Mouse (Mus musculus) urinary bladder, postnatal 4 days (tissue): ENCODE measurements around the gene Gga3.

Experiments
- DNase-seq, 2 experiments: peaks; one replicate each; pipeline ENCODE4 v3.0.0; 2021 to 2022; ENCODE audit warnings: low spot score in 2 of 2

Gga3 gene

GRCm38 (mm10) chr11:115630532-115631504, 27.0 kb upstream of the Gga3 start:
- DNase-seq: no peak

DNA sequence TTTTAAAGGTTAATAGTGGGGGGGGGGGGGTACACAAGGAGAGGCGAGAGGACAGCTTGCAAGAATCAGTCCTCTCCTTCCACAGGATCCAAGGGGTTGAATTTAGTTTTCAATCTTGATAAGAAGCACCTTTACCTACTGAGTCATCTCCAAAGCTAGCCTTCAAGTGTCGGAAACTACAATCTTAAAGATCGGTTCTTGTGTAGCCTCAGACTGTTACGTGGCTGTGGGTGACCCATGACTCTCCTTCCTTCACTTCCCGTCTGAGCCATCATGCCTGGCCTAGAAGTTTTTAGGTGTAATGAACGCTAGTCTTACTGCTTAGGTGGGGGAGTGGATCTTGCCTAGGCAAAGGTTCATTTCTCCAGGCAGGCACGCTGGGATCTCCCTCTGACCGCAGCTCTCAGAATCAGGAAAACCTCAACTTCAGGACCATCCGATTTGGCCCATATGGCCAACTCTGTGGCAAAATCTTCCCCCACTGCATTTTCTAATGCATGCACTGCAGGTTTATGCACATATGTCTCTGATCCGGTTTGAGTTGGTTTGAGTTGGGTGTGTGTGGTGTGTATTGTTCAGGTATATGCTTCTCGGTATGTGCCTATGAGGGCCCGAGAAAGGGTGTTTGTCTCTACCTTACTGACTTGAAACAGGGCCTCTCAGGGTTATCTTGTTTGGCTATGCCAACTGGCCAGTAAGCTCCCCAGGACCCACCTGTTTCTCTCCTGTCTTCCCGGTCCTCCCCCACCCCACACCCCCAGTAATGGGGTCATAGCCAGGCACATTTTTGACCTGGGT, 26.1 kb upstream of the Gga3 start:
- DNase-seq: no peak

DNA sequence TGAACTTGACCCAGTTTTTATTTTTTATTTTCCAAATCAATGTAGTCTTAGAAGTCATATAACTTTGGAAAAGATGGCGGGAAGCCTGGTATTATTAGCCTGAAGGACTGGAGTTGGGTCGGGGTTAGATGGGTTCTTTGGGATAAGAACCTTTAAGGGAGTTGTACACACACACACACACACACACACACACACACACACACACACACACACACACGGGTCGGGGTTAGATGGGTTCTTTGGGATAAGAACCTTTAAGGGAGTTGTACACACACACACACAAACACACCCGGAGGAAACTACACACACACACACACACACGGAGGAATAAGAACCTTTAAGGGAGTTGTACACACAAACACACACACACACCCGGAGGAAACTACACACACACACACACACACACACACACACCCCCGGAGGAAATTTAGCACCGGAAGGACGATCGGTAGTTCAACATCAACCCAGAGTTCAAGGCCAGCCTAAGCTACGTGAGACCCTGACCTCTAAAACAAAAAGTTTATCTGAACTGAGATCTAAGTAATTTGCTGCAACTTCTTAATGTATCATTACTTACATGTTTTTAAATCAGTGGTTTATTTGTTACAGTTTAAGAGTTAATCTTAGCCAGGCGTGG, 24.7 kb upstream of the Gga3 start:
- no peak for DNase-seq

- DNase-seq: peak; percentile 98 to 99
These were observed 24.0 kb upstream of the Gga3 start, which contains the start of gene Slc25a19 for GRCm38 (mm10) chr11:115627705-115628464. Slc25a19 (minus strand) TSS chr11:115628295.

GRCm38 (mm10) chr11:115626824-115627616, 23.2 kb upstream of the Gga3 start:
- DNase-seq: no peak

- no peak for DNase-seq
These were observed 22.0 kb upstream of the Gga3 start for GRCm38 (mm10) chr11:115625877-115626276.

DNA sequence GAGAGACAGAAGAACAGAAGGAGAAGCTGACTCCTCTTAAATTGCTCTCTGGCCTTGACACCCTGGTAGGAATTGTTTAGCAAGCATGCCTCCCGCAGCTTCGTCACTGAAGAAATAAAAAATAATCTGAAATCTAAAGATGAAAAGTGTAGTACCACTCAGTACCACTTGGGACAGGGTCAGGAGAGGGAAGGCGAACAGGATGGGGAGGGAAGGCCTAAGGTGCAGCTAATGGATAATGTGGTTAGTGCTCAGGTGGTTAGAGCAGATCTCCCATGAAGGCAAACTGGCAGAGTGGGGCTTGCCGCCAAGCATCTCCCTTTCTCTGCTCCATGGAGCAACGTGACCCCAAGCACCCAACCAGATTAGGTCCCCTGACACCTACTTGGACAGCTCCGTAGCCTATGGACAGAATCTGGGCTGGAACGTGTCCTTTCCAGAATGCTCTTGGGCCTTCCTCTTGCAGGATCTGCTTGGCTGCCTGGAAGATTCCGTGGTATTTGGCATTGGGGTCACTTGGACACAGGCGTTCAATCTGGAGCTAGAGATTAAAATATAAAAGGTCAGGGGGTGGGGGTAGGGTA, 19.7 kb upstream of the Gga3 start:
- no peak for DNase-seq

- no peak for DNase-seq
These were observed 16.1 kb upstream of the Gga3 start for GRCm38 (mm10) chr11:115619949-115620348.

DNA sequence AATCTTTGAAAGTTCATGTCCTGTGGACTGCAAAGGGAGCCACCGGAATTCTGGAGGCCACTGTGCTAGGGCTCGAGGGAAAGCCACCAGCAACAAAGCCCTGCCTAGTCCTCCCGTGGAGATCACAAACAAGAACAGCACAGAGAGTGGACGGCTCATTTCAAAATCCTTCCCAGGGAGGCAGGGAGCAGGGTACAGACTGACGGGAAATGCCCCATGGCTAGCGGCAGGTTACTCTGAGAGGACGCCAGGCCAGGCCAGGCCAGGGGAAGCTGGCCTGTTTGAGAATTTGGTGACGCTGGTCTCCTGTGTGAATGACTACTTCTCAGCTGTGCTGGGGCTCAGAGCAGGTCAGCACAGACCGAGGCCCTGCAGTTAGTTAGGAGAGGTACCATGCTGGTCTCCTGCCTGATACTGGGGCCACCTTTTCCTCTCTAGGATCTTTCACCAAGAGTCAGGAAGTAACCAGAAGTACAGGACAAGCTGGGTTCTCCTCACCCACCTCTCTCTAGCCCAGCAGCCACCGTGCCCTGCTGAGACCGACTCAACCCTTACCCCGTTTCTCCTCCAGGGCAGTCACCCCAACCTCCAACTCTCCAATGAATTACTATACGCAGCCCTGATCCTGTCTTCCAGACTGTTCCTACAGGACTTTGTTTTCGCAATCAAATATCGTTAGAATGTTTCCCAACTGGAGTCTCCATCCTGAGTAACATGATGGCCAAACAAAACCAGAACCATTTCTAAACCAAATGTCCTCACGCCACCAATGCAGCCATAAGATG, 15.1 kb upstream of the Gga3 start:
- no peak for DNase-seq

- DNase-seq: no peak
These were observed 14.2 kb upstream of the Gga3 start for GRCm38 (mm10) chr11:115618001-115618400.

DNA sequence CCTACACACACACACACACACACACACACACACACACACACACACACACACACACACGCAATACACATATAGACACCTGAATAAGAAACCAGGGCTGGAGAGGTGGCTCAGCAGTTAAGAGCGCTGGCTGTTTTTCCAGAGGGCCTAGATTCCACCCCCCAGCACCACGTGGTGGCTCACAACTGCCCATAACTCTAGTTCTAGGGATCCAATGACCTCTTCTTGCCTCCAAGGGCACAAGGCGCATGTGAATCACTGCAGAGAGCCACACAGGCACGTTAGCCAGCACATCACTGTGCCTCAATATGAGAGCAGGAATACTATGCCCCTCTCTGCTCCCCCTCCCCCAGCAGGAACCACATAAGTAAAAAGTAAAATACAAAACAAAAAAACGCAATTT, 13.0 kb upstream of the Gga3 start:
- no peak for DNase-seq

- DNase-seq: no peak
These were observed 12.5 kb upstream of the Gga3 start for GRCm38 (mm10) chr11:115616371-115616770.

DNA sequence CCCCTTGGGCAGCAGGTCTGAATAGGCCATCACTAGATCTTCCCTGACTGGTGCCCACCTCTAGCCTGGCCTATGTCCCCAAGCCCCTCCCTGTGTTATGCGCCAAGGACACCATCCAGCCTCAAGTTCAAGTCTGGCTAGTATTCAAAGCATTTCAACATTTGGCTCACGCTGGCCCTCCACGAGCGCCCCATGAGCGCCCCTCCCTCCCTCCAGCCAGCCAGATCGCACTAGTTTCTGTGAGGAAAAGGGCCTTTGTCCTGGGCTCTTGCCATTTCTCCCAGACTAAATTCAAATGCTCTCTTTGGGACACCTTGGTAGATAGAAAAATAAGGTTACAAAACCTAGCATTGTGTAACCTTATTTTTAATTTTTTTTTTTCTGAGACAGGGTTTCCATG, 12.0 kb upstream of the Gga3 start:
- DNase-seq: no peak

- peak in 1 of 2 experiments; percentile 61 for DNase-seq
These were observed 11.4 kb upstream of the Gga3 start for GRCm38 (mm10) chr11:115615108-115615825.

- DNase-seq: no peak
These were observed 10.7 kb upstream of the Gga3 start for GRCm38 (mm10) chr11:115614346-115615107.

- no peak for DNase-seq
These were observed 9.5 kb upstream of the Gga3 start for GRCm38 (mm10) chr11:115613138-115613945.
